ENCODE assay signal across 27 mouse cellular contexts in the genomic region with DNA sequence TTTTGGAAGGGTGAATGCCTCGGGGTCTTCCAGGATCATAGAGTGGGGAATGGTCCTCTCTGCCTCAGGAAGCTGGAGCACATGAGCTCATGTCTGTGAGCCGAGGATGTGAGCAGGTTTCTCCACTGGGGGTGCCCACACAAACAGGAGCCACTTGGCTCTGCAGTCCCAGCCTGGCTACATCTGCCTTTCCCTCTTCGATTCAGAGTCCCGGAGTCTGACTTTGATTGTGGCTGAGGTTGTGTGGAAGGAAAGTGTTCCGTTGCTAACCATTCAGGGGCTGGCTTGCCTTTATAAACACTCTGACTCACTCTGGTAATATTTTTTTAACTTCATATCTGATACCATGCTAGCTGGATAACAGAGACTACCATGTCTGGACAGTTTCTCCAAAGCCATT. TPM values are rescaled to one million over a fixed set of nuclear protein-coding genes. Genes with fewer than 3 reads are reported as not detected.
DNase-seq lines count a peak whose midpoint lies in the region; ATAC-seq lines count a peak whose summit lies in the region.
"Had no signal": no experiment of that assay in that cellular context is flagged by ENCODE, and none has a peak within 500 bp of the region (broad histone marks: within the 10 kb centered on the region; RNA-seq: fewer than 3 reads in every experiment).

No protein-coding gene starts in this region.

- no peak overlapping the region for H3K4me2 ChIP-seq in heart, embryonic 12.5 days
- H3K4me2 ChIP-seq in heart, embryonic 11.5 days = no peak overlapping the region
- no peak overlapping the region for H3K4me2 ChIP-seq in lung, embryonic 15.5 days
- H3K4me2 ChIP-seq: hindbrain, embryonic 14.5 days; kidney, embryonic 15.5 days; limb, embryonic 12.5 days; liver, embryonic 13.5 days; lung, embryonic 14.5 days had no signal

- H3K9me3 ChIP-seq in heart, embryonic 12.5 days (replicated peaks) = no peaks in the 10 kb centered on the region
- no peaks in the 10 kb centered on the region for H3K9me3 ChIP-seq in heart, embryonic 11.5 days (replicated peaks; ENCODE audit: control insufficient read depth, low read length)
- no peaks in the 10 kb centered on the region for H3K9me3 ChIP-seq in lung, embryonic 15.5 days
- H3K9me3 ChIP-seq: kidney, embryonic 15.5 days; limb, embryonic 12.5 days; liver, embryonic 13.5 days; megakaryocyte, embryonic 14.5 days had no signal

- WGBS in heart, embryonic 12.5 days = 45% methylated on average over 5 of the region's 5 CpGs
- 57% methylated on average over 5 of the region's 5 CpGs for WGBS in heart, embryonic 11.5 days (ENCODE audit: insufficient replicate concordance)
- WGBS in lung, embryonic 15.5 days = 62% methylated on average over 5 of the region's 5 CpGs

- peak; percentile 25; the same call in 1 of the 2 replicates for ATAC-seq in heart, embryonic 12.5 days (ENCODE audit: insufficient number of reproducible peaks, low FRiP score)
- ATAC-seq in heart, embryonic 11.5 days (replicated peaks; ENCODE audit: insufficient number of reproducible peaks, low FRiP score, low TSS enrichment) = no peak
- no peak for ATAC-seq in lung, embryonic 15.5 days (ENCODE audit: borderline replicate concordance, extremely low read depth, low FRiP score, low TSS enrichment)
- ATAC-seq: activated CD4-positive, CD25-positive, alpha-beta regulatory T cell, adult 4 months; intestine, embryonic 16.5 days; Patski had no signal

- peaks cover 48% of the 10 kb centered on the region for H3K4me1 ChIP-seq in heart, embryonic 12.5 days (replicated peaks)
- H3K4me1 ChIP-seq in heart, embryonic 11.5 days (ENCODE audit: control insufficient read depth, insufficient read depth, low read length) = peaks cover 33% of the 10 kb centered on the region
- peaks cover 13% of the 10 kb centered on the region; the same call in 1 of the 2 replicates for H3K4me1 ChIP-seq in lung, embryonic 15.5 days

- H3K36me3 ChIP-seq in heart, embryonic 12.5 days = peaks cover 38% of the 10 kb centered on the region
- peaks cover 3% of the 10 kb centered on the region; the same call in 1 of the 2 replicates for H3K36me3 ChIP-seq in heart, embryonic 11.5 days (ENCODE audit: control insufficient read depth, insufficient read depth, low read length)
- H3K36me3 ChIP-seq in lung, embryonic 15.5 days = no peaks in the 10 kb centered on the region
- H3K36me3 ChIP-seq: kidney, embryonic 15.5 days; liver, embryonic 13.5 days had no signal

- DNase-seq in lung, postnatal 14 days = no peak
- DNase-seq in fibroblast of lung, adult 2 months (ENCODE audit: low read depth) = peak; percentile 44
- DNase-seq in ovary, adult 18-20 months (ENCODE audit: low spot score) = no peak
- no peak for DNase-seq in adrenal gland, postnatal 36 days
- DNase-seq: adrenal gland, postnatal 10 days; embryo, embryonic 11 days; gastrocnemius, postnatal 14 days; liver, embryonic 13.5 days; lung, embryonic 14.5 days; midbrain, embryonic 14.5 days; right cerebral cortex, postnatal 14 days; spleen, adult 18-20 months had no signal

- peak overlapping the region; percentile 19; the same call in 1 of the 2 replicates for H3K27ac ChIP-seq in heart, embryonic 12.5 days (ENCODE audit: poor library complexity, severe bottlenecking)
- H3K27ac ChIP-seq in heart, embryonic 11.5 days (ENCODE audit: low read depth, low read length) = no peak overlapping the region
- peak overlapping the region; percentile 64; the same call in 1 of the 2 replicates for H3K27ac ChIP-seq in lung, embryonic 15.5 days
- H3K27ac ChIP-seq: hindbrain, embryonic 14.5 days; kidney, embryonic 15.5 days; limb, embryonic 12.5 days; liver, embryonic 13.5 days had no signal

- no peak overlapping the region for H3K9ac ChIP-seq in heart, embryonic 12.5 days
- H3K9ac ChIP-seq in heart, embryonic 11.5 days (ENCODE audit: low read depth, low read length) = no peak overlapping the region
- no peak overlapping the region for H3K9ac ChIP-seq in lung, embryonic 15.5 days
- H3K9ac ChIP-seq: hindbrain, embryonic 14.5 days; kidney, embryonic 15.5 days; limb, embryonic 12.5 days; liver, embryonic 13.5 days; lung, embryonic 14.5 days had no signal

- no peaks in the 10 kb centered on the region for H3K27me3 ChIP-seq in heart, embryonic 12.5 days (replicated peaks)
- H3K27me3 ChIP-seq in heart, embryonic 11.5 days (ENCODE audit: control insufficient read depth, insufficient read depth, low read length) = no peaks in the 10 kb centered on the region
- H3K27me3 ChIP-seq in lung, embryonic 15.5 days = no peaks in the 10 kb centered on the region
- H3K27me3 ChIP-seq: kidney, embryonic 15.5 days; limb, embryonic 12.5 days; liver, embryonic 13.5 days; Patski had no signal

- no peak overlapping the region for H3K4me3 ChIP-seq in heart, embryonic 12.5 days
- H3K4me3 ChIP-seq in heart, embryonic 11.5 days (ENCODE audit: low read depth, low read length) = no peak overlapping the region
- H3K4me3 ChIP-seq in lung, embryonic 15.5 days = no peak overlapping the region
- H3K4me3 ChIP-seq: kidney, embryonic 15.5 days; limb, embryonic 12.5 days; liver, embryonic 13.5 days; megakaryocyte, embryonic 14.5 days had no signal

RNA-seq across cellular contexts. Expression of a gene that starts 18.1 kb away (rescaled TPM):
- polyA plus RNA-seq in heart, embryonic 12.5 days (2016; fragmentation: Nextera tagmentation; extraction: Ambion mirVana) = 36.0 and 37.0 TPM in 2 replicates
- polyA plus RNA-seq in heart, embryonic 11.5 days (2014; fragmentation: Nextera tagmentation; extraction: Ambion mirVana) = 34.3 and 40.9 TPM in 2 replicates
- polyA plus RNA-seq in lung, embryonic 15.5 days (2015; fragmentation: Nextera tagmentation; extraction: Ambion mirVana) = 14.5 and 15.6 TPM in 2 replicates
- total RNA-seq in adrenal gland, postnatal 36 days (2021) = 1 to 10 TPM; 5.6 to 6.1 TPM

RNA-seq across cellular contexts. Expression of a gene that starts 30.1 kb away (rescaled TPM):
- polyA plus RNA-seq in heart, embryonic 12.5 days (2016; fragmentation: Nextera tagmentation; extraction: Ambion mirVana) = 0.04 and 0.10 TPM in 2 replicates
- 0.13 and 0.17 TPM in 2 replicates for polyA plus RNA-seq in heart, embryonic 11.5 days (2014; fragmentation: Nextera tagmentation; extraction: Ambion mirVana)
- polyA plus RNA-seq in lung, embryonic 15.5 days (2015; fragmentation: Nextera tagmentation; extraction: Ambion mirVana) = 0.09 and 0.30 TPM in 2 replicates
- total RNA-seq in adrenal gland, postnatal 36 days (2021) = not detected
- total RNA-seq: adrenal gland, postnatal 10 days; gastrocnemius, postnatal 14 days; layer of hippocampus, postnatal 25 days; left cerebral cortex, postnatal 10 days had no signal
- polyA plus RNA-seq: brain, embryonic 14.5 days; large intestine, adult 2 months; Patski; urinary bladder, adult 2 months had no signal
